Mouse (Mus musculus): Measurements from ENCODE around the gene D10Jhu81e. TPM values are rescaled to one million over a fixed set of nuclear protein-coding genes. Genes with fewer than 3 reads are reported as not detected.

D10Jhu81e gene
- polyA plus RNA-seq, 1 experiment from 2014 or later: 24.3 TPM

DNA sequence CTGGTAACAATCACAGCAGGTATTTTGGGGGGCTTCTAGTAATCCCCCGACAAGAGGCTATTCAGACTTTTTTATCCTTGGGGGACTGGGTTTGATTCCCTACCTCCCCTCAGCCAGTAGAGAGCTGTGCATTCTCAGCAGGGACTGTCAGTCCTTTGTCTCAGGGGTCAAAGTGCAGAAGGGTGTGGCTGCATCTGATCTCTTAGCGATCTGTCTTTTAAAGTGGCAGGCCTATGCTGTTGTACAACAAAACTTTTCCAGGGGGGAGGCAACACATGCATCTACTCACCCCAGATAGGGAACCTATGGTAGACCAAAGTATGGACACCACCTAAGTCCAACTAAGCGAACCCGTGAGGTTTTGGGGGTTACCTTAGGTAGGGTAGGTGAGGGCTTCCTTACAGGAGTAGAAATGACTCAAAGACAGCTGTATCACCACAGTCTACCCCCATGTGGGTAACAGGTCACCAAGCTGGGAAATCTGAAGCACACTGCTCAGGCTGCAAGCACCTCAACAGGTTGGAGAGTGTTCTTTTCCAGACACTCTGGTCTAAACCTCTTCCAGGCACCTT, 55.0 kb downstream of the D10Jhu81e start:
- no peak overlapping the region for H3K4me2 ChIP-seq
- H3K27ac ChIP-seq (ENCODE audit: low read depth, low read length): no peak overlapping the region
- H3K9me3 ChIP-seq (ENCODE audit: control insufficient read depth, low read length): no peaks in the 10 kb centered on the region
- H3K9ac ChIP-seq (ENCODE audit: low read depth, low read length): no peak overlapping the region
- H3K27me3 ChIP-seq (replicated peaks; ENCODE audit: control insufficient read depth, insufficient read depth, low read length): no peaks in the 10 kb centered on the region
- ATAC-seq (replicated peaks; ENCODE audit: low FRiP score) (no peak), DNase-seq (ENCODE audit: low spot score) (no peak)
- WGBS: 81% methylated on average over 4 of the region's 4 CpGs
- no peaks in the 10 kb centered on the region for H3K36me3 ChIP-seq (ENCODE audit: control insufficient read depth, insufficient read depth, low read length)
- H3K4me3 ChIP-seq (ENCODE audit: low read depth, low read length): no peak overlapping the region
- no peaks in the 10 kb centered on the region for H3K4me1 ChIP-seq (replicated peaks; ENCODE audit: control insufficient read depth, insufficient read depth, low read length)

Other genes starting within 250 kb of the D10Jhu81e start
- 1.2 TPM in 2 replicates for gene Trpm2, start 199.2 kb downstream of the D10Jhu81e start, polyA plus RNA-seq (2014; fragmentation: Nextera tagmentation; extraction: Ambion mirVana)
- gene 1810043G02Rik, start 191.3 kb downstream of the D10Jhu81e start, polyA plus RNA-seq (2014; fragmentation: Nextera tagmentation; extraction: Ambion mirVana): 12.1 and 12.8 TPM in 2 replicates
- 245 and 255 TPM in 2 replicates for gene Pfkl, start 159.7 kb downstream of the D10Jhu81e start, polyA plus RNA-seq (2014; fragmentation: Nextera tagmentation; extraction: Ambion mirVana)
- not detected in 2 replicates for gene Dnmt3l, start 127.8 kb downstream of the D10Jhu81e start, polyA plus RNA-seq (2014; fragmentation: Nextera tagmentation; extraction: Ambion mirVana)
- gene Aire, start 126.2 kb downstream of the D10Jhu81e start, polyA plus RNA-seq (2014; fragmentation: Nextera tagmentation; extraction: Ambion mirVana): 0.16 and 0.51 TPM in 2 replicates
- gene Icosl, start 100.5 kb downstream of the D10Jhu81e start, polyA plus RNA-seq (2014; fragmentation: Nextera tagmentation; extraction: Ambion mirVana): 3.5 and 4.2 TPM in 2 replicates
- gene Pwp2, start 15.4 kb upstream of the D10Jhu81e start, polyA plus RNA-seq (2014; fragmentation: Nextera tagmentation; extraction: Ambion mirVana): 30.8 and 35.0 TPM in 2 replicates
- gene Trappc10, start 74.9 kb upstream of the D10Jhu81e start, polyA plus RNA-seq (2014; fragmentation: Nextera tagmentation; extraction: Ambion mirVana): 13.3 and 14.3 TPM in 2 replicates
- gene Agpat3, start 182.7 kb upstream of the D10Jhu81e start, polyA plus RNA-seq (2014; fragmentation: Nextera tagmentation; extraction: Ambion mirVana): 28.7 and 32.8 TPM in 2 replicates
- gene Rrp1, start 243.3 kb upstream of the D10Jhu81e start, polyA plus RNA-seq (2014; fragmentation: Nextera tagmentation; extraction: Ambion mirVana): 277 and 293 TPM in 2 replicates